Mouse (Mus musculus): ENCODE data around the gene Mrpl55.
"Not testable (repeated sequence)": the region's sequence is repeated elsewhere in the genome, so short reads cannot be mapped to it uniquely, and the experiment has no call there.

The Mrpl55 gene

DNA sequence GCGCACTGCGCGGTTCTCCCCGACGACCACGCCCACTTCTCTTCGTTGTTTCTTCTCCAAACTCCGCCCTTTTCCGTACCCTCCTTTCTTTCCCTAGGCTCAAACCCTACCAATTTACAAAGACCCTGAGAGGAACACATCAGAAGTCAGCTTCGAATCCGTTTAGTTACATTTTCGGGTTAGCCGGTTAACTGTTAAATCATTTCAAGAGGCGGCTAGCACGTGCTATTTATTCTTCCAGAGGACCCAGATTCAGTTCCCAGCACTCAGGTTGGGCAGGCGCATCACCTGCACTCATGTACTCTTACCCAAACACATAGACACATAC, 10.3 kb upstream of the Mrpl55 start, which contains the start of gene Guk1:
Guk1 (minus strand) TSS at position 154 of the 328 bp plus-strand sequence.
- no peak for DNase-seq (ENCODE audit: low read depth)

DNA sequence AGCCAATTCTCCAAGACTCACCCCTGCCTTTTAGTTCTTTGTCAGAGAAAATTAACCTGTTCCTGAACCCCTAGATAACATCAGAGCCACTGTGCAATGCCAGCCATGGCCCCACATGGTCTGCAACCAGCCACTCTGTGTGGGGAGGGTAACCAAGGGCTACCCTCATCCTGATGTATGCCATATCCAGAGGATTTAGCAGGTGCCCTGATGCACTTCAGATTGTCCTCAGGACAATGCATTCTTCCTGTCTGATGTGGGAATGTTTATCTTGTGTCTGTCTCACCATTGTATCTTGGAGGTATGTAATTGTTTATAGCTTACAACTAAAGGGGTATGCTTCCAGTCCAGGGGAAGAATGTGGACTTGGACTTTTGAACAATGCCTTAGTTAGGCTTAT, 6.1 kb upstream of the Mrpl55 start:
- no peak for DNase-seq (ENCODE audit: low read depth)

DNA sequence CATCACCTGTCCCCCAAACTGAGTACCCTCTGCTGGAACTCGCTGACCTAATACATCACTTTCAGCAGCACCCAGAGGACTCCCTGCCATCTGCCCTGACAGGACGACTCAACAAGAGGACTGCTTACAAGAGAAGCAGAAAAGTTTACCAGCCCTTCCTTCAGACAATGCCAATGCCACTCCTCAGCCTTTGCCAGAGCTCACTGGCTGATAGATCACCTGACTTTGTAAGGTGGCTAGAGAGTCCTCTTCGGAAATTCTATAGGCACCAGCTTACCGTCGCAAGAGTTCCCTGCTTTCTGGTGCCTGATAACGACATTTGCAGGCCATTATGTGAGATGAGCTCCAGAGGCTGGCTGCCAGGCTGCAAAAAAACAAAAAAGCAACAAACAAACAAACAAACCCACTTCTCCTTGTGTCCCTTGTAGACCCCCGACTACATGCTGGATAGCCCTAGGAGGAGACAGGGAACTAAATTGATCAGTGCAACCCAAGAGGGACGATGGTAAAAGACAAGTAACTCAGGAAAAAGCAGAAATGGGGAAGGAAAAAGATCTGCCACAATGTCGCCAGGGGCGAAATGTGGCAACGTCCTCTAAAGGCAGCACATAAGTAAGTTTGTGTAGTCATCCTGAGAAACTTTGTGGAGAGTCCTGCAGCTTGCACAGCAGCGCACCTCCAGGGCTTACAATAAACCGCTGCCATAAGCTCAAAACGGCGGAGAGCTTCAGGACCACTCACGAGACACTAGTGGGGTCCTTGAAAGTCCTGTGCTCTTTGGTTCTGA, 877 bp upstream of the Mrpl55 start:
- no peak for DNase-seq (ENCODE audit: low read depth)

DNA sequence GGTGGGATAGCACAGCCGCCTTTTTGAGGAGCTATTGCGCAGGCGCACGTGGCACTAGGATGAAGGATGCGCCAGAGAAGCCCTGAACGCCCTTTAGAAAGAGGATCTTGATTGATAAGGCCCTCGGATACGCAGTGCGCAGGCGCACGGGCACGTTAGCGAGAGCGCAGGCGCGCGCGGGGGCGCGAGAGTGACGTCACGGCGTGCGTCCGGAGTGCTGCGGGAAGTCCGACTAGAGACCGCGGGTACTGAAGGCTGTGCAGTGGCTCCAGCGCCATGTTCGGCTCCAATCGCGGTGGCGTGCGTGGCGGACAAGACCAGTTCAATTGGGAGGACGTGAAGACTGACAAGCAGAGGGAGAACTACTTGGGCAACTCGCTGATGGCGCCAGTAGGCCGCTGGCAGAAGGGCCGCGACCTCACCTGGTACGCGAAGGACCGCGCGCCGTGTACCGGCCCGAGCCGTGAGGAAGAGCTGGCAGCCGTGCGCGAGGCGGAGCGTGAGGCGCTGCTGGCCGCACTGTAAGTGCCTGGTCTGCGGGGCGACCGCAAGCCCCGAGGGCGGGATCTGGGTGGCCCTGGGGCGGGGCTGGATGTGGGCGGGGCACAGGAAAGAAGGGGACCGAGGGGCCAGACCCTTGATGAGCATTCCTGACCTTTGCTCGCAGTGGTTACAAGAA, 6.0 kb downstream of the Mrpl55 start, which contains the start of gene 2310033P09Rik:
2310033P09Rik (plus strand) TSS at position 169 of the 679 bp plus-strand sequence.
- DNase-seq (ENCODE audit: low read depth) = peak; percentile 97

DNA sequence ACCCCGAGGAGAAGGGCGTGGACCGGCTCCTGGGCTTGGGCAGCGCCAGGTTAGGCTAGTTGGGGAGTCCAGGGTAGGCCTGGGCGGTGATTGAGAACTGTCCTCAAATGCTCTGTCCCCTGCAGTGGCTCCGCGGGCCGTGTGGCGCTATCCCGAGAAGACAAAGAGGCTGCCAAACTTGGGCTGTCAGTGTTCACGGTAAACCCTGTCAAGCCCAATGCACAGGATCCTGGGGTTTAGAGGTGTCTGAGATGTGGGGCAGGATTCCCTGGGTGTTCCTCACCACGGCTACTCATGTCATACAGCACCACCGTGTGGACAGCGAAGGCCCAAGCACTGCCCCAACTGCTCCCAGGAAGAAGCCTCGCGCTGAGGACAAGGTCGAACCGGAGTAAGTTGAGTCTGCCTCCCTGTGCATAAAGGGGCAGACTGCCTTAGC, 6.7 kb downstream of the Mrpl55 start:
- peak; percentile 64 for DNase-seq (ENCODE audit: low read depth)

DNA sequence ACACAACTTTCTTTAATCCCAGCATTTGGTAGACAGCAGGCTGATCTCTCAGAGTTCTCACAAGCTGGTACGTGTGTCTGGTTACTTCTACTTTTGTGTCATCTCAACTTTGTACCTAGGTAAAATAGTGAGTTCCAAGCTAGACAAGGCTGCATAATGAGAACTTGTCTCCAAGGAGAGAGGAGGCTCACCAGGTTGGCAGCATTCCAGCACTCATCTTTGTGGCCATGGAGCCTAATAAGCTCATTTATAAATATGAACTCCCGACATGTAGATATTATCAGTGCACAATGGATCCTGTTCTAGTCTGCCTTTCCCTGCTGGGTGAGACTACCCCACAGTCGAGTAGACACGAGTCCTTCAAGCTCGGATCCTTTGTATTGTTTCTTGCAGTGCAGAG, 7.3 kb downstream of the Mrpl55 start:
- peak; percentile 24 for DNase-seq (ENCODE audit: low read depth)

DNA sequence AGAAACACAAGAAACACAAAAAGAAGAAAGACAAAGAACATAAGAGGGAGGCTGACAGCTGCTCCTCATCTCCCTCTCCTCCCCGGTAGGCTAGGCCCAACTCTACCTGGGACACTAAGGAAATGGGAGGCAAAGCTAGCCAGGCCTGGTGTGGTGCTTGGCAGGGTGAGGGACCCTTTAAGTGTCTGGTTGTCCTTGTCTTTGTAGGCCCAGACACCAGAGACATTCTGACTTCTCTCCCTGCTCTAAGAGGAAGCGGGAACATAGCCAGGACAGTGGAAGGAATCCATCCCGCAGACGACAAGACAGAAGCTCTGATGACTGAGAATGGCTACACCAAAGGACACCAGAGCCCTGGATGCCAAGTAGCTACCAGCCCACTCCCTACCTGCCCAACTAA, 7.7 kb downstream of the Mrpl55 start:
- peak; percentile 19 for DNase-seq (ENCODE audit: low read depth)

DNA sequence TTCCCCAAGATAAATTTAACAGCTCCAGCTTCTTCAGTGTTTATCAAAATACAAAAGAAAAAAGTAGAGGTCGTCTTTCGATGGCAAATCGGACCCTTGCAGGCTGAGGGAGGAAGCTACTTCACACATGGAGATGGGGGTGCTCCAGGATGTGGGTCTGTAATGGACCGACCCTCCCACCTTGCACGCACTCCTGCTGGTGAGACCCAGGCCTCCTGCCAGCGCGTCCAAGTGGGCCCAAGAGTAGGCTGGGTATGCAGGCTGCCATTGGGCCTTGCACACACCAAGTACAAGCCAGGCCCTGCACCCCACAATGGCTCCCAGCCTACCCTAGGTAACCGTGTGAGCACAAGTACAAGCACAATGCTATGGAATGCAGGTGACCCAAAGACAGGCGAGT, 9.3 kb downstream of the Mrpl55 start:
- DNase-seq (ENCODE audit: low read depth) = not testable (repeated sequence)

DNA sequence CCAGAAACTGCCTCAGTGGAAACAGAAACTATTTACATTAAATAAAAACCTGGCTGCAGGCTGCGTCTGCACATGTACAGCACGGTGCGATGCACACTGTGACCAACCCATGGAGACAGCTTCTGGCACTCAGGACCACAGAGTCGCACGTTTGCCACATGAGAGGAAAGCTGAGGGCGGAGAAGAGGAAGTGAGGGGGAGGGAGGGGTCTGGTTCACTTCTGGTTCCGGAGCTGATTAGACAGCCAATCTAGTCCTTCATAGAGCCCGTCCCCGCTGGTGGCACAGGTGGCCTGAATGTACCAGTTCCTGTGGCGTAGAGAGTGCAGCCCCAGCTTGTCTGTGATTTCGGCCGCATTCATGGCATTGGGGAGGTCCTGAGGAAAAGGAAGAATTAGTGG, 10.0 kb downstream of the Mrpl55 start:
- peak; percentile 79 for DNase-seq (ENCODE audit: low read depth)

DNA sequence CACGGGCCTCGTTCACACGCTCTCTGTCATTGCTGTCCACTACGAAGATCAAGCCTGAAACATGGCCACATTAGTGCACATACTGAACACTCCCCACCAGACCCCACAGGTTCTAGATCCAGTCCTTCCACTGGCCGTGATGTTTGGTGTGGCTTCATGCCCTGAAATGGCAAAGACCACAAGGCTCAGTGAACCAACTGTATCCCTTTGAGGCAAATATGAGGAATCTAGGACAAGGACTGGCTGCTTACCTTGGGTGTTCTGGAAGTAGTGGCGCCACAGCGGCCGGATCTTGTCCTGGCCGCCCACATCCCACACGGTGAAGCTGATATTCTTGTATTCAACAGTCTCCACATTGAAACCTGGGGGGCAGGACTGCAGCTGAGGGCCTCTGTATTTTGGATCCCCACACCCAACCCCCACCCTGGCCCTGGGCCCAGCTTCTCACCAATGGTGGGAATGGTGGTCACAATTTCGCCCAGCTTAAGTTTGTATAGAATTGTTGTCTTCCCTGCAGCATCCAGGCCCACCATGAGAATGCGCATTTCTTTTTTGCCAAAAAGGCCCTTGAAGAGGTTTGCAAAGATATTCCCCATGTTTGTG, 10.7 kb downstream of the Mrpl55 start:
- DNase-seq (ENCODE audit: low read depth) = no peak

DNA sequence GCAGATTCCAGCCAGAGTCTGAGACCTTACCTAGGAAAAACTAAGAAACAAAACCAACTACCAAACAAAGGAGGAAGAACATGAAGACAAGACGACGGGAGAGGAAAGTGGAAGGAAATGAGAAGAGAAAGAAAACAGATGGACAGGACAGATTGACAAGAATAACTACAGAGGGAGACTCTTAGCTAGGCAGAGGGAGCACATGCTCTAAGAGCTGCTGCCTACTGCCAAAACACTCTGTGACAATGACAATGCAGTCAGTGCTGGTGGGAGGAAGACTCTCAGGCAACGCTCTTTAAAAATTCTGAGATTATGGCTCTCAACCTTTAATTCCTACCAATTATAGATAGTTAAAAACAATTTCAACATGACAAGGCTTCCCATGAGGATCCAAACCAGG, 14.7 kb downstream of the Mrpl55 start:
- no peak for DNase-seq (ENCODE audit: low read depth)

DNA sequence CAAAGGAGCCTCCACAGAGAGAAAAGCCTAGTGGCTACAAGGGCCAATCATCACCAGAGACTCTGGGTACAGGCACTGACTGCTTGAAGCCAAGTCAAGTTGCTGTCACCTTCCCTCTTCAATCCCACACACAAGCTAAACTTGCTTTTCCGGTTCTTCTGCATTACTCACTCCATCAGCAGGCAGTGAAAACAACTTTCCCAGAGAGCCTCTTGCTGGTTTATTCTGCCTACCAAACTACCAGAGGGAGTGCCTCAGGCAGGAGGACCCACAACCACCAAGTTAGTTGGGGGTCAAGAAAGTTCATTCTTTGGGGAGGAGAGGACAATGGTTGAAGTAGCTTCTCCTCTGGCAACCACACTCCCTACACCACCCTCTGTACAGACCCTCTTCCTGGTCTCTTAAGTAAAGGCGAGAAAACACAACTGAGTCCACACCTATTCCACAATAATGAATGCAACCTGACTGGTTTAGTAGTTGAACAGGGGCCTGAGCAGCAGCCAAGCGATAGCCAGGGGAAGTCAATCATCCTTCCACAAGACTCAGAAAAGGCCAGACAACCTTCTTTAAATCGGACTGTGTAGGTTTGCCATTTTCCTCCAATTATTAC, 16.2 kb downstream of the Mrpl55 start:
- DNase-seq (ENCODE audit: low read depth) = peak; percentile 12

DNA sequence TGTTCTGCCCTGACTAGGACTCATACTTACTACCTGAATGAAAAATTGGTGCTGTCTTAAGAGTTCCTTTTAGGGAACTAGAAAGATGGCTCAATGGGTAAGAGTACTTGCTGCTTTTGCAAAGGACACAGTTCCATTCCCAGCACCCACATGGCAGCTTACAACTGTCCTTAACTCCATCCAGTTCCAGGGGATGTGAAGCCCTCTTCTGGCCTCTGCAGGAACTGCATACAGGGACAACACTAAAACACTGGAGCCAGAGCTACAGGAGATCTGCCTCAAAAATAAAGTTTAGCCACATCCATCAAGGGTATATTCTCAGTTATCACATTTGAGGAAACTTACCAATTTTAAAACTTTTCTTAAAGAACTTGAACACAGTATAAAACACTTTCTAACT, 16.8 kb downstream of the Mrpl55 start:
- DNase-seq (ENCODE audit: low read depth) = peak; percentile 72

DNA sequence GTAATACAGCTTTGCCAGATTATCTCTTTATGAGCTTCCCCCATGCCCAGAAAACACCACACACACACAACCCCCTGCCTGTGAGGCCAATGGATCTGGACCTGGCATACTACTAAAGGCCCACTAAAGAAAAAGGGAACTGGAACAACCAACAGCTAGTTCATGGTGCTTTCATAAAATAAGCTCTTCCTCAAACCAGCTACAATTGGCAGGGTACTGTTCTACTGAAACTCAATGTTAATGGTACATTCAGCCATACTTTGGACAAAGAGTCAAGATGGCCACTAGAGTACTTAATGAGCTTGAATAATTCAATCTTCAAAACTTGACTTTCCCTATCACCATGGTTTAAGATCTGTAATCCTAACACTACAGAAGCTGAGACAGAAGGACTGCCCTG, 19.3 kb downstream of the Mrpl55 start:
- DNase-seq (ENCODE audit: low read depth) = no peak

DNA sequence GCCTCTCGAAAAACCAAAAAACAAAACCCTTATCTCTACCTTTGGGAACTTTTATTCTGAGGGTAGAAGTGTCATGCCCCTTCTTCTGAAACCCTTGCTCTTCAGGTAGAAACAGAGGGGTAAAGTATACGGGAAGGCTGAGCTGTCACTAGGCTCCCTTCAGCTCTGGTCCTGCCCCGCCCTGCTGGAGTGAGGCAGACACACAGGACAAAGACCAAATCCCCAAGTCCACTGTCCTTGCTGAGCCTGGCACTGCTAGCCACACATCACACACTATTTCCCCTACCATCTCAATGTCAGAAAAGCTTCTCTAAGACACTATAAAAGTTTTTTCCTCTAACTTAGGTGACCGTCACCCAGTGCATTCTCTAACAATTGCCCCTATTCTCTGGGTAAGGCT, 20.0 kb downstream of the Mrpl55 start:
- no peak for DNase-seq (ENCODE audit: low read depth)

DNA sequence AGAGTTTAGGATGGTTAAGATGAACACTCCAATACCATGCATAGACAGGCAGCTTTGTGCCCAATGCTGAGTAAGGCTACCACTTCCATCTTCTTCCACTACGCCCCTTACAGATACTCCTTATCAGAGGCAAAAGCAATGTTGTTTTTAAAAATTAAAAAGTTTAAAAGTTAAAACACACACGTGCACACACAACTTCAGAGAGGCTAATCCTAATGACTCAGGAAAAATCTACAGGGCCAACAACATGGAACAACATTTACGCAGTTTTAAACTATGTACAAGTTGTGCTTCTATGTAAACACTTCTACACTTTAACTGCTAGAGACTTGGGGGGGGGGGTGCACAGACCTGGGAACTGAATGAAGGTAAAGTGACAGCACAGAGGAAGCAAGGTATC, 21.7 kb downstream of the Mrpl55 start:
- DNase-seq (ENCODE audit: low read depth) = no peak

DNA sequence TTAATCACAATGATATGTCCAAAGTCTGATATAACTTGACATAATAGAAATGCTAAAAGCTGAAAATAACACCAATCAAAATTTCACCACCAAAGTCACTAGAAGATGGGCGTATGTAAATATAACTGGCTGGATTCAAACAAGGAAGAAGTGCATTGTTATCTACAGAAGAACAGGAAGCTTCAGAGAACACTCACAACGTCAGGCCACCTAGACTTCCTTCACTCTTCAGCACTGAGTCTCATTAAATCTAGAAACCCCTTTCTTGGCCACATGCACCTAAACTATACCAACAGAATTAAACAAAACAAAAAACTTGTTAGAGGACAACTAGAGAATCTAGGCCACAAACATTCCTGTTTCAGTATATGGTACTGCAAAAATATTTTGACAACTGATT, 22.2 kb downstream of the Mrpl55 start:
- DNase-seq (ENCODE audit: low read depth) = peak; percentile 55

DNA sequence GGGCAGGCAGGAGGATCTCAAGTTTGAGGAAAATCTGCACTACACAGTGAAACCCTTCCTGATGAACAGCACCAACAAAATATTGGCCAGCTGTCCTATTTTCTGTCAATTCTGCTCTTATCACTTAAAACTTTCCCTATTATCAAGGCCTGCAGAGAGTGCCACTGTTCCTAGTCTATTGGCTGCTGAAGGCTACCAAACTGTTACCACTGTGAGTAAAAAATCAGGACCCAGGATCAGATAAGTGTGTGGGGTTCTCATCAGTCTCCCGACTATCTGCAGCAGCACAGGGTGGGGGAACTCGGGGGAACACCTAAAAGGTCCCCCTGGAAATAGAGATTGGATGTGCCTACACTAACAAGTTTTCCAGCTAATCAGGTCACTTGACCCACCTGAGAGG, 22.9 kb downstream of the Mrpl55 start:
- no peak for DNase-seq (ENCODE audit: low read depth)

DNA sequence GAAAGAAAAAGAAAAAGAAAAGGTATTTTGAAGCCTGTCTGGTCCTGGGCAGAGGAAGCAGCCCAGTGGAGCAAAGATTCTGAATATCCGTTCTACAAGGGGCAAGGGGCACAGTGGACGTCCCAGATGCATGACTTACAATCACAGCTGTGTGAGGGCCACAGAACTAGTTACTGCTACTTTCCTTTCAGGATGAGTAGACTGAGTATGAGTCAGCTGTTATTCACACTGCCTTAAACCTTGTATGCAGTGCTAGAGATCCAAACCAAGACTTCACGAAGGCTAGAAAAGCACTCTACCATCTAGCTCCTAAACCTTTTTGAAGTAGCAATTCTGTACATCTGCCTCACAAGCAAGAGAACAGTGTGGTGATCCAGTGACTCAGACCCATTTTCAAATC, 24.0 kb downstream of the Mrpl55 start:
- DNase-seq (ENCODE audit: low read depth) = no peak

DNA sequence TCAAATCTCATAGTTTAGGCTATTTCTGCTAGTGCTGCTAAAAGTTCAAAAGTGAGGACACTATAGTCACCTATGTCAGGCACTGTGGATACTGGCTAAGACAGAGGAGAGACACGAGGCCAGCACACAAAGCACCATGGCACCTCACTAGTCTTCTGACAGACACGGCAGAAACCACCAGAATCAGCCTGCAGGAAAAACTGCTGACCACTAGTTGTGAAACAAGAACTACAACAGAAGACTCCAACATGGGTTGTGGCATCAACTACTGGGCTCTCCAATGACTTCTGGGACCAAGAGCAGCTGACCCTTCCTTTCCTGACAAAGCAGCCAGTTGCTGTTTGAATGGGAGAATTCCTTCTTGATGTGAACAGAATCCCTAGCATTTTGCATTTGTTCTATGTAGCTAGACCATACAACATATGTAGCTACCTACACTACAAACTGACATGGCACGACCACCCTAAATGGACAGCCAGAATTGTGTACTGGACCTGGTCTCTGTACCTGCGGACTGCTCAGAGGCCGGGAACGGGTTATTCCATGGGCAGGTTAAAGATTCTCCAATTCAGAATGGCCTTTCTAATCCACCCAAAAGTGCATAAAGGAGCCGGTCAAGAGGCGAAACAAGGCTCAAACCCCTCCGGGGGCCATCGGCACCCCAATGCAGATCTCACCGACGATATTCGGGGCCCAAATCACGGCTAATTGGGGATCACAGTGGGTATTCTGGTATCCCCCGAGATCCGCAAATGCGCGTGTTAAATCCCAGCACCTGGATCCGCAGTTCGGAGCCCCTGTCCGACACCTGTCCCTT, 24.7 kb downstream of the Mrpl55 start:
- peak; percentile 39 for DNase-seq (ENCODE audit: low read depth)

DNA sequence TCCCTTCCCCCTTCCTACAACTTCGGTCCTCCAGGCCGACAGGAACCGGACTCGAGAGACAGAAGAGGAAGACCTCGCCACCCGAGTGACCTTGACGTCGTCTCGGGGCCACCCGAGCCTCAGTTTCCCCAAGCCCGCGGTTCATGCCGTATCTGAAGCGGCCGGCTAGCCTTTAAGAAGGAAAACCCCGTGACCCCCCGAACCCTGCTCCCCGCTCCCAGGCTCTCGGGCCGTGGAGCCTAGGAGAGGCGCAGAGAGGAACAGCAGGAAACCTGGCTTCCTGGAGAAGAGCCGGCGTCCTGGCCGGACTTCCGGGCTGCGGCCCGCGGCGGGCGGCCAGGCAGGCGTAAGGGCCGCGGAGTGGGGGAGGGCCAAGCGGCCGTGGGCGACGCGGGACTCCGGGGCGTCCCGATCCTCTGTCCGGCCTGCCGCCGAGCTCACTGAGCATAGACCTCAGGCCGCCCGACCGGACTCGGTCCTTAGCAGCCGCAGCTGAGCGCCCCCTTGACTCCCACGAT, 25.4 kb downstream of the Mrpl55 start:
- no peak for DNase-seq (ENCODE audit: low read depth)

All from naive thymus-derived CD4-positive, alpha-beta T cell, adult 2 months (primary cell).